Mouse (Mus musculus) liver, adult 2 months (tissue): ENCODE results near the gene Prpf8. TPM values are rescaled to one million over a fixed set of nuclear protein-coding genes. Genes with fewer than 3 reads are reported as not detected.

Source experiments
- DNase-seq: peaks from one replicate; pipeline ENCODE4 v3.0.0-alpha.2; 2011; ENCODE audit warnings: low read depth, low spot score; ENCODE audit errors: extremely low read depth
- H3K27ac ChIP-seq: fragments of 200-500 bp; replicated peaks from 2 replicates; pipeline ENCODE4 v1.5.1; 2012; ENCODE audit warnings: low read depth, mild to moderate bottlenecking, control low read depth, inconsistent platforms, low read length; ENCODE audit not compliant: insufficient read depth
- H3K27me3 ChIP-seq: fragments of 200-500 bp; 2 replicates; pipeline ENCODE4 v1.6.1; 2012; ENCODE audit warnings: mild to moderate bottlenecking, moderate library complexity, low read length, inconsistent platforms; ENCODE audit not compliant: control insufficient read depth, insufficient read depth
- H3K36me3 ChIP-seq: fragments of 200-500 bp; 2 replicates; pipeline ENCODE4 v1.6.1; 2012; ENCODE audit warnings: low read length, inconsistent platforms; ENCODE audit not compliant: control insufficient read depth, insufficient read depth
- H3K4me1 ChIP-seq: fragments of 200-500 bp; 2 replicates; pipeline ENCODE4 v1.6.1; 2011; ENCODE audit warnings: low read length; ENCODE audit not compliant: control insufficient read depth, insufficient read depth
- H3K4me3 ChIP-seq: fragments of 200-500 bp; 2 replicates; pipeline ENCODE4 v1.5.1; 2011; ENCODE audit warnings: low read depth, mild to moderate bottlenecking, control low read depth, low read length, moderate library complexity; ENCODE audit not compliant: insufficient read depth
- H3K79me2 ChIP-seq: fragments of 200-500 bp; 2 replicates; pipeline ENCODE4 v1.6.1; 2012; ENCODE audit warnings: inconsistent platforms, mild to moderate bottlenecking, low read length, moderate library complexity; ENCODE audit not compliant: control insufficient read depth, insufficient read depth
- H3K9ac ChIP-seq: fragments of 200-500 bp; 2 replicates; pipeline ENCODE4 v1.6.1; 2012; ENCODE audit warnings: low read depth, mild to moderate bottlenecking, control low read depth, inconsistent platforms, low read length
- CTCF ChIP-seq: fragments of 200-500 bp; IDR thresholded peaks from 2 replicates; pipeline ENCODE4 v1.5.1; 2011; ENCODE audit warnings: low read depth, low read length, control low read depth
- POLR2A ChIP-seq: fragments of 200-500 bp; IDR thresholded peaks from 2 replicates; pipeline ENCODE4 v1.6.1; 2011; ENCODE audit warnings: low read length, control low read depth; ENCODE audit not compliant: insufficient read depth; ENCODE audit errors: extremely low read depth
- WGBS: fragments of 180-500 bp; shearing (Covaris S2); methylation state at CpG from one replicate; pipeline ENCODE4 v1.1.7; 2018; 5-methylcytosine and 5-hydroxymethylcytosine counted together
- polyA plus RNA-seq: library from polyadenylated mRNA; depleted of rRNA; stranded (reverse); fragments of >200 nt; gene quantifications from 2 replicates; pipeline ENCODE4 v1.2.3, GENCODE M21; 2012
- total RNA-seq: library from RNA; depleted of rRNA; stranded (reverse); fragments of >200 nt; gene quantifications from 2 replicates; pipeline ENCODE4 v1.2.3, GENCODE M21; 2014

Gene Prpf8
- total and polyA plus RNA-seq, 2 experiments = 63.3 to 72.8 TPM

GRCm38 (mm10) chr11:75510627-75510993 lies 24.0 kb downstream of the Prpf8 start:
- Histone ChIP-seq H3K27ac (peak overlapping the region; percentile 95), H3K27me3 (no peaks in the 10 kb centered on the region), H3K4me3 (peak overlapping the region; percentile 79), H3K79me2 (peaks cover 7% of the 10 kb centered on the region; the same call in 1 of the 2 replicates), H3K9ac (peak overlapping the region; percentile 93), H3K4me1 (peaks cover 13% of the 10 kb centered on the region), H3K36me3 (peaks cover 30% of the 10 kb centered on the region)
- WGBS = under 1% methylated on average over 24 of the region's 24 CpGs
- TF ChIP-seq POLR2A = peak; percentile 98
- peak; percentile 93 for TF ChIP-seq CTCF
- peak; percentile 93 for DNase-seq

GRCm38 (mm10) chr11:75511213-75511612 lies 24.6 kb downstream of the Prpf8 start:
- H3K27ac ChIP-seq = peak overlapping the region; percentile 46
- DNase-seq = peak; percentile 73
- H3K4me1 ChIP-seq = peaks cover 13% of the 10 kb centered on the region
- 0 out of 2 replicates have a peak overlapping the region, but pooled peaks have one; percentile 1 for H3K9ac ChIP-seq
- H3K4me3 ChIP-seq = no peak overlapping the region
- WGBS = 31% methylated on average over 6 of the region's 6 CpGs
- TF ChIP-seq CTCF = no peak
- TF ChIP-seq POLR2A = no peak
- H3K79me2 ChIP-seq = peaks cover 7% of the 10 kb centered on the region; the same call in 1 of the 2 replicates
- peaks cover 27% of the 10 kb centered on the region for H3K36me3 ChIP-seq
- H3K27me3 ChIP-seq = no peaks in the 10 kb centered on the region

- Histone ChIP-seq H3K79me2 (peaks cover 7% of the 10 kb centered on the region; the same call in 1 of the 2 replicates), H3K9ac (no peak overlapping the region), H3K27me3 (no peaks in the 10 kb centered on the region), H3K27ac (peak overlapping the region; percentile 13; the same call in 1 of the 2 replicates), H3K36me3 (peaks cover 30% of the 10 kb centered on the region), H3K4me1 (peaks cover 13% of the 10 kb centered on the region), H3K4me3 (no peak overlapping the region)
- TF ChIP-seq POLR2A (no peak), CTCF (no peak)
- WGBS = 84% methylated on average over 9 of the region's 9 CpGs
- DNase-seq = no peak
These were observed 25.8 kb downstream of the Prpf8 start for GRCm38 (mm10) chr11:75512301-75513018.

GRCm38 (mm10) chr11:75513336-75513735 lies 26.7 kb downstream of the Prpf8 start, which contains the start of gene Scarf1:
TSS of gene Scarf1 (plus strand) at chr11:75513540.
- H3K4me1 ChIP-seq = peaks cover 13% of the 10 kb centered on the region
- H3K9ac ChIP-seq = peak within 1 kb of the TSS; percentile 46
- no peaks in the 10 kb centered on the region for H3K27me3 ChIP-seq
- no peak for TF ChIP-seq CTCF
- 81% methylated on average over 8 of the region's 8 CpGs for WGBS
- no peak for DNase-seq
- peak within 1 kb of the TSS; percentile 50 for H3K4me3 ChIP-seq
- H3K36me3 ChIP-seq = peaks cover 29% of the 10 kb centered on the region
- peak within 1 kb of the TSS; percentile 27 for H3K27ac ChIP-seq
- H3K79me2 ChIP-seq = peaks cover 7% of the 10 kb centered on the region; the same call in 1 of the 2 replicates

GRCm38 (mm10) chr11:75515186-75515585 lies 28.6 kb downstream of the Prpf8 start:
- TF ChIP-seq POLR2A (no peak), CTCF (no peak)
- DNase-seq = no peak
- Histone ChIP-seq H3K36me3 (peaks cover 23% of the 10 kb centered on the region), H3K27me3 (no peaks in the 10 kb centered on the region), H3K9ac (no peak overlapping the region), H3K79me2 (peaks cover 7% of the 10 kb centered on the region; the same call in 1 of the 2 replicates), H3K27ac (no peak overlapping the region), H3K4me1 (peaks cover 5% of the 10 kb centered on the region), H3K4me3 (no peak overlapping the region)
- 95% methylated on average over 25 of the region's 25 CpGs for WGBS
